Mouse (Mus musculus) limb, embryonic 10.5 days (tissue): ENCODE measurements around the gene Cyp27b1. TPM values are rescaled to one million over a fixed set of nuclear protein-coding genes. Genes with fewer than 3 reads are reported as not detected.
A peak's percentile ranks its signal among the peaks of the same experiment; 100 is the strongest.
"Not testable (repeated sequence)": the region's sequence is repeated elsewhere in the genome, so short reads cannot be mapped to it uniquely, and the experiment has no call there.

Experiments
- DNase-seq: peaks from one replicate; pipeline ENCODE4 v3.0.0-alpha.2; 2017; ENCODE audit warnings: low spot score
- H3K27ac ChIP-seq: fragments of 300-500 bp; sonication (generic); 2 replicates; pipeline ENCODE4 v1.5.1; 2016; ENCODE audit warnings: mild to moderate bottlenecking
- H3K27me3 ChIP-seq: fragments of 300-500 bp; sonication (generic); 2 replicates; pipeline ENCODE4 v1.6.1; 2016; ENCODE audit warnings: low read depth, mild to moderate bottlenecking; ENCODE audit not compliant: poor library complexity, severe bottlenecking
- H3K36me3 ChIP-seq: fragments of 300-500 bp; sonication (generic); 2 replicates; pipeline ENCODE4 v1.6.1; 2016; ENCODE audit warnings: mild to moderate bottlenecking, moderate library complexity
- H3K4me1 ChIP-seq: fragments of 300-500 bp; sonication (generic); 2 replicates; pipeline ENCODE4 v1.6.1; 2016
- H3K4me3 ChIP-seq: fragments of 300-500 bp; sonication (generic); 2 replicates; pipeline ENCODE4 v1.5.1; 2016; ENCODE audit warnings: mild to moderate bottlenecking, moderate library complexity
- H3K9me3 ChIP-seq: fragments of 300-500 bp; sonication (generic); replicated peaks from 2 replicates; pipeline ENCODE4 v1.6.1; 2016; ENCODE audit warnings: mild to moderate bottlenecking
- WGBS: fragments of 180-500 bp; shearing (Covaris S2); methylation state at CpG from one replicate; pipeline ENCODE4 v1.1.7; 2016; 5-methylcytosine and 5-hydroxymethylcytosine counted together
- polyA plus RNA-seq: library from polyadenylated mRNA; unstranded; fragments of >200 nt; fragmentation: Nextera tagmentation; extraction: Ambion mirVana; gene quantifications from 2 replicates; pipeline ENCODE4 v1.2.1, GENCODE M21; 2016

Gene Cyp27b1
- polyA plus RNA-seq, 1 experiment from 2014 or later: 0.11 TPM

- Histone ChIP-seq H3K9me3 (no peaks in the 10 kb centered on the region), H3K27me3 (peaks cover 72% of the 10 kb centered on the region), H3K27ac (no peak overlapping the region), H3K36me3 (peaks cover 18% of the 10 kb centered on the region), H3K4me1 (peaks cover 35% of the 10 kb centered on the region), H3K4me3 (peak overlapping the region; percentile 80)
- WGBS: under 1% methylated on average over 9 of the region's 9 CpGs
- DNase-seq: peak; percentile 86
These were observed 10.1 kb downstream of the Cyp27b1 start for GRCm38 (mm10) chr10:127058161-127058560.

- Histone ChIP-seq H3K4me3 (peak overlapping the region; percentile 80), H3K27me3 (peaks cover 68% of the 10 kb centered on the region), H3K36me3 (peaks cover 18% of the 10 kb centered on the region), H3K27ac (no peak overlapping the region), H3K9me3 (no peaks in the 10 kb centered on the region), H3K4me1 (peaks cover 35% of the 10 kb centered on the region)
- DNase-seq: no peak
- 16% methylated on average over 8 of the region's 8 CpGs for WGBS
These were observed 10.7 kb downstream of the Cyp27b1 start for GRCm38 (mm10) chr10:127058708-127059107.

- WGBS: under 1% methylated on average over 88 of the region's 92 CpGs
- Histone ChIP-seq H3K4me3 (peak overlapping the region; percentile 80), H3K27me3 (peaks cover 64% of the 10 kb centered on the region), H3K4me1 (peaks cover 35% of the 10 kb centered on the region), H3K36me3 (peaks cover 21% of the 10 kb centered on the region), H3K27ac (peak overlapping the region; percentile 83), H3K9me3 (no peaks in the 10 kb centered on the region)
- peak; percentile 64 for DNase-seq
These were observed 11.3 kb downstream of the Cyp27b1 start for GRCm38 (mm10) chr10:127059174-127059967.

- peak; percentile 71 for DNase-seq
- Histone ChIP-seq H3K4me1 (peaks cover 43% of the 10 kb centered on the region), H3K27ac (peak within 1 kb of the TSS; percentile 83), H3K27me3 (peaks cover 64% of the 10 kb centered on the region), H3K36me3 (peaks cover 30% of the 10 kb centered on the region), H3K9me3 (no peaks in the 10 kb centered on the region), H3K4me3 (peak within 1 kb of the TSS; percentile 80)
- WGBS: 1% methylated on average over 69 of the region's 72 CpGs
These were observed 12.2 kb downstream of the Cyp27b1 start, which contains the start of gene March9 for GRCm38 (mm10) chr10:127059968-127060916. Gene March9 (minus strand): TSS chr10:127060184.

GRCm38 (mm10) chr10:127061085-127061484 lies 13.0 kb downstream of the Cyp27b1 start:
- Histone ChIP-seq H3K9me3 (no peaks in the 10 kb centered on the region), H3K4me3 (no peak overlapping the region), H3K4me1 (peaks cover 43% of the 10 kb centered on the region), H3K36me3 (peaks cover 34% of the 10 kb centered on the region), H3K27me3 (peaks cover 59% of the 10 kb centered on the region), H3K27ac (no peak overlapping the region)
- 47% methylated on average over 5 of the region's 5 CpGs for WGBS
- no peak for DNase-seq

- H3K27me3 ChIP-seq: peaks cover 56% of the 10 kb centered on the region
- H3K4me1 ChIP-seq: peaks cover 44% of the 10 kb centered on the region
- 82% methylated on average over 2 of the region's 2 CpGs for WGBS
These were observed 13.5 kb downstream of the Cyp27b1 start for GRCm38 (mm10) chr10:127061513-127061912.

GRCm38 (mm10) chr10:127062101-127062500 lies 14.1 kb downstream of the Cyp27b1 start:
- not testable (repeated sequence) for H3K4me3 ChIP-seq

More at GRCm38 (mm10) chr10:127061513-127061912, 13.5 kb downstream of the Cyp27b1 start:
- no peaks in the 10 kb centered on the region for H3K9me3 ChIP-seq
- H3K4me3 ChIP-seq: no peak overlapping the region
- peaks cover 34% of the 10 kb centered on the region for H3K36me3 ChIP-seq
- no peak overlapping the region for H3K27ac ChIP-seq
- DNase-seq: no peak

GRCm38 (mm10) chr10:127062503-127062902 lies 14.5 kb downstream of the Cyp27b1 start:
- WGBS: 84% methylated on average over 5 of the region's 5 CpGs
- no peaks in the 10 kb centered on the region for H3K9me3 ChIP-seq
- peaks cover 47% of the 10 kb centered on the region for H3K4me1 ChIP-seq
- H3K36me3 ChIP-seq: peaks cover 35% of the 10 kb centered on the region
- no peak overlapping the region for H3K27ac ChIP-seq
- no peak for DNase-seq
- H3K27me3 ChIP-seq: peaks cover 47% of the 10 kb centered on the region
- H3K4me3 ChIP-seq: no peak overlapping the region

More at GRCm38 (mm10) chr10:127062101-127062500, 14.1 kb downstream of the Cyp27b1 start:
- H3K9me3 ChIP-seq, H3K27ac ChIP-seq, DNase-seq: not testable (repeated sequence)
- H3K27me3 ChIP-seq: peaks cover 51% of the 10 kb centered on the region
- H3K36me3 ChIP-seq: peaks cover 35% of the 10 kb centered on the region
- WGBS: 86% methylated on average over 4 of the region's 4 CpGs
- peaks cover 47% of the 10 kb centered on the region for H3K4me1 ChIP-seq

- H3K27ac ChIP-seq: peak within 1 kb of the TSS; percentile 99
- peaks cover 44% of the 10 kb centered on the region for H3K4me1 ChIP-seq
- H3K4me3 ChIP-seq: peak within 1 kb of the TSS; percentile 90
- H3K36me3 ChIP-seq: peaks cover 43% of the 10 kb centered on the region
- H3K9me3 ChIP-seq: no peaks in the 10 kb centered on the region
- peaks cover 38% of the 10 kb centered on the region for H3K27me3 ChIP-seq
- WGBS: under 1% methylated on average over 46 of the region's 46 CpGs
- DNase-seq: peak; percentile 100
These were observed 15.3 kb downstream of the Cyp27b1 start, which contains the start of gene Cdk4 for GRCm38 (mm10) chr10:127063239-127063872. Gene Cdk4 (plus strand): TSS chr10:127063534.

GRCm38 (mm10) chr10:127063913-127064870 lies 16.1 kb downstream of the Cyp27b1 start:
- WGBS: 18% methylated on average over 37 of the region's 37 CpGs
- Histone ChIP-seq H3K36me3 (peaks cover 47% of the 10 kb centered on the region), H3K27me3 (peaks cover 30% of the 10 kb centered on the region), H3K4me3 (peak overlapping the region; percentile 90), H3K4me1 (peaks cover 44% of the 10 kb centered on the region), H3K9me3 (no peaks in the 10 kb centered on the region), H3K27ac (peak overlapping the region; percentile 99)
- DNase-seq: peak; percentile 53

GRCm38 (mm10) chr10:127065981-127066380 lies 17.9 kb downstream of the Cyp27b1 start:
- Histone ChIP-seq H3K27me3 (peaks cover 12% of the 10 kb centered on the region), H3K9me3 (no peaks in the 10 kb centered on the region), H3K4me3 (no peak overlapping the region), H3K4me1 (peaks cover 39% of the 10 kb centered on the region), H3K36me3 (peaks cover 47% of the 10 kb centered on the region), H3K27ac (no peak overlapping the region)
- WGBS: 94% methylated on average over 9 of the region's 9 CpGs
- DNase-seq: no peak
